Mouse (Mus musculus): Measurements from ENCODE around the gene Taco1.

GRCm38 (mm10) chr11:106055341-106055740, 10.5 kb upstream of the Taco1 start:
- TF ChIP-seq CTCF (conservative IDR thresholded peaks at IDR 0.05; ENCODE audit: insufficient read depth, insufficient read length, low read depth, low read length) (no peak), POLR2A (IDR thresholded peaks at IDR 0.05; ENCODE audit: low read depth, low read length) (no peak)
